Mouse (Mus musculus): ENCODE results near the gene Emx1.
A peak's percentile ranks its signal among the peaks of the same experiment; 100 is the strongest.
"Not testable (repeated sequence)": the region's sequence is repeated elsewhere in the genome, so short reads cannot be mapped to it uniquely, and the experiment has no call there.

The Emx1 gene

GRCm38 (mm10) chr6:85187340-85188211 is at the start of gene Emx1:
Emx1 (plus strand) TSS chr6:85187438.
- peak; percentile 55 for DNase-seq (ENCODE audit: low spot score)

GRCm38 (mm10) chr6:85139534-85139933 is 47.7 kb upstream of the Emx1 start:
- DNase-seq (ENCODE audit: low spot score), result no peak

DNA sequence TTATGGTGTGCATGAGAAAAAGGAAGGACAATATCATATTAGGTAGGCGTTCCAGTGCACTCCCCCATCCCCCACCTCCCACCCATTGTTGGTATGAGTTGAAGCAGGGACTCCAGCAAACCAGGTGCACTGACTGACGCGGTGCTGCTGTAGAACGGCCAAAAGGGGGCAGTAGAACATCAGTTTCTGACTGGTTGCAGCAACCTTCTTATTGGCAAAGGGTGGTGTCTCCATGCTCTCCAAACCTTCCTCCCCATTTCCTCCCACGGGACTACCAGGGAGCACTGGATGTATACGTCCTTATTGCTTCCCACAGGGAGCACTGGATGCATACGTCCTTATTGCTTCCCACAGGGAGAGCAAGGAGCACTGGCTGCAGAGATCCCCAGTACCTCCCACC is 46.2 kb upstream of the Emx1 start:
- DNase-seq (ENCODE audit: low spot score), result not testable (repeated sequence)

GRCm38 (mm10) chr6:85144466-85144865 is 42.8 kb upstream of the Emx1 start:
- no peak for DNase-seq (ENCODE audit: low spot score)

GRCm38 (mm10) chr6:85147636-85148035 is 39.6 kb upstream of the Emx1 start:
- no peak for DNase-seq (ENCODE audit: low spot score)

GRCm38 (mm10) chr6:85150386-85150785 is 36.9 kb upstream of the Emx1 start:
- DNase-seq (ENCODE audit: low spot score), result no peak

DNA sequence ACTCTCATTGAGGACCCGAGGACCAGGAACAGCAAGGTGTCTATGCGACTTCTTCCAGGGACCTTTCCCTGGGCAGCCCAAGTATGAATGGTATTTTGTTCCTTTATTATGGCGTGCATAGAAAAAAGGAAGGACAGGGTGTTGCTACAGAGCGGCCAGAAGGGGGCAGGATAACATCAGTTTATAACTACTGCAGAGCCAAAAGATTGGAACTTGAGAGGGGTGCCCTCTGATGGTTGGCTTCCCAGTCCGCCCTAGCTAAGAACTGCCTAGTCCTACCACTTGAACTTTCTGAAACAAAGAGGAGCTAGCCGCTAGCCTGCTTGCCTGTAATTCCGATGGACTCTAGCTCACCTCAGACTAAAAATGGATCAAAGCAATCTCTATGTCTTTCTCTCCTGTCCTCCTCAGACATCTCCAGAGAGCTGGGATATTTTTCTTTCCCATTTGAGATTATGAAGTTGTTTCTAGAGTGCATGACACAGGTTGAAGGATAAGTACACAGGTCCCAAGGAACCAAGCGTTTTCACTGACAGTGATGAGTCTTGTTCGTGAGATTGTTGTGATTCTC is 33.2 kb upstream of the Emx1 start:
- DNase-seq (ENCODE audit: low spot score), result peak; percentile 77

- no peak for DNase-seq (ENCODE audit: low spot score)
Measured at GRCm38 (mm10) chr6:85154861-85155528, 32.2 kb upstream of the Emx1 start.

DNA sequence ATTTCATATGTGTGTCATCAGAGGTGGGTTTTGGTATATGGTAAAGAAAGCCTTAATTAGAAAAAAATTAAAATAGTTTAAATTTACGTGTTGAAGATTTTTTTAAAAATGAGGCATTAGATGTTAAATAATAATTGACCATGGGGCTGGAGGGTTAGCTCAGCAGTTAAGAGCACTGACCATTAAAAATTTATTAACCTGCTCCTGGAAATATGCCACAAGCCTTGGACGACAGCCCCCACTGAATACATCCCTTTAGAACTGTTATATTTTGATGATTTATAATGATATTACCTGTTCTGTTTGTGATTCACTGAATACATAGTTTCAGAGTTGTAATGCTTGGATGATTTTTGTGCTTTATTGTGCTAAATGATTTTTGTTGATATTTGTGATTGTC is 30.7 kb upstream of the Emx1 start:
- not testable (repeated sequence) for DNase-seq (ENCODE audit: low spot score)

- not testable (repeated sequence) for DNase-seq (ENCODE audit: low spot score)
Measured at GRCm38 (mm10) chr6:85158040-85158804, 29.0 kb upstream of the Emx1 start.

GRCm38 (mm10) chr6:85159092-85159760 is 28.0 kb upstream of the Emx1 start:
- peak; percentile 49 for DNase-seq (ENCODE audit: low spot score)

GRCm38 (mm10) chr6:85160201-85160923 is 26.9 kb upstream of the Emx1 start:
- DNase-seq (ENCODE audit: low spot score), result peak; percentile 86

DNA sequence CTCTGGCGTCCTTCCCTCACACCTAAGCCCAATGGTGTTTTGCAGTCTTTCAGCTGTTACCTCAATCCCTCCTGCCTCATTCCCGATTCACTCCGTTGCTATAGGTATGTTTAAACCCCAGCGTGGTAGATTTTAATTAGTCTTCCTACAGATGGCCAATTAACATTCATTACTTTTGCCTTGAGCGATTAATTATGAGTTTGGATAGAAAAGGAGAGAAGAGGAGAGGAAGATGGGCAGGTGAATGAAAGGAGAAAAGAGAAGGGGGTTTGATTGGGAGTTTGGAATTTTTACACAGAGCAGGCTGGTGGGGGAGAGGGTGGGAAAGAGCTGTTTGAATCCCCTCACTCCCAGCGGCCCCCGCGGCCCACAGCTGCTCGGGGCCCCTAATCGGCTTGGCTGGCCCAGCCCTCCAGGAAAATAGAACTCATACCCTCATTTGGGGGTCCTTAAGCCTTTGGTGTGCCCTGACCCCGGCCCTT is 21.8 kb upstream of the Emx1 start:
- DNase-seq (ENCODE audit: low spot score), result no peak

GRCm38 (mm10) chr6:85179569-85179968 is 7.7 kb upstream of the Emx1 start:
- no peak for DNase-seq (ENCODE audit: low spot score)

- no peak for DNase-seq (ENCODE audit: low spot score)
Measured at GRCm38 (mm10) chr6:85180036-85180435, 7.2 kb upstream of the Emx1 start.

DNA sequence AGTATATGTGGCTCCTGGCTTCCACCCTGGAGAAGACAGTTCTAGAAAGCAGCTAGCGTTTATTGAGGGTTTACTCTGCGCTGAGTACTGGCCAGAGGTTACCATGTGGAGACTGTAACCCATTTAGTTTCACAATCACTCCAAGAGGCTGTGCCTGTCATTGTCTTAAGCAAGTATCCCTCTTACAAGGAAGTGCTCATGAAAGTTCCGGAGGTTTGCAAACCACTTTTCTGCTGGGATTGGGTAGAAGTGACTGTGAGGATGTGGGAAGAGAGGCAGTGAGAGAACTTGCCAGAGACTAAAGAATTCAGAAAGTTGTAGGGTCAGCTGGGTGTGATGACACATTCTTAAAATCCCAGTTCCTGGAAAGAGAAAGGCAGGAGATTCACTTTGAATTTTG is 3.3 kb upstream of the Emx1 start:
- no peak for DNase-seq (ENCODE audit: low spot score)

DNA sequence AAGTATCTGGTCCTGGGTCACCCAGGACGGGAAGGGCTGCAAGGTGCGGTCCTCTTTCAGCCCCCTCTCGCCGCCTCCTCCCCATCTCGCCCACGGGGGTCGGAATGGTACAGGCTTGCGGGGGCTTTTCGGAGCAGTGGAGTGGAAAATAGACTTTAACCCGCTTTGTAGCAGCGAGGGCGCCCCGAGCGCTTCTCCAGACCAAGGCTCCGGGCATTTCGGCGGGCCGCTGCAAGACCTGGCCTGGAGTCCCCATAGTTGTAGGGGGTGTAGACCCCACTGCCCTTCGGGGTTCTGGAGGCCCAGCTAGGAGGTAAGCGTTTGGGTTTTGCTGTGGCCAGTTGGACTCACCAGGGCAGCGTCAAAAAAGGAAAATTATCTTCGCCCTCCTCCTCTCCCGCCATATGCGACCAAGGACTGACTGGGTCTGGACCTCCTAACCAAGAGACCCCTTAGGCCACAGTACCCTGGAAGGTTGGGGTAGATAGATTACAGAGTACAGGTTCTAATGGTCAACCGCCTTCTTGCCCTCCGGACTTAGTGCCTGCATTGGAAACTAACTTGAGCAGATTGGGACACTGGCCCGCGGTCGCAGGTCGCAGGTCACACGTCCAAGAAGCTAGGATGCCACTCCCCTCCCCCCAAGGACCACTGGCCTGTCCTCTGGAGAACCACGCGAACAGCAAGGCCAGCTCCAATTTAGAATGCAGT is 1.1 kb upstream of the Emx1 start:
- DNase-seq (ENCODE audit: low spot score), result no peak

- no peak for DNase-seq (ENCODE audit: low spot score)
Measured at GRCm38 (mm10) chr6:85186744-85187059, 536 bp upstream of the Emx1 start.

DNA sequence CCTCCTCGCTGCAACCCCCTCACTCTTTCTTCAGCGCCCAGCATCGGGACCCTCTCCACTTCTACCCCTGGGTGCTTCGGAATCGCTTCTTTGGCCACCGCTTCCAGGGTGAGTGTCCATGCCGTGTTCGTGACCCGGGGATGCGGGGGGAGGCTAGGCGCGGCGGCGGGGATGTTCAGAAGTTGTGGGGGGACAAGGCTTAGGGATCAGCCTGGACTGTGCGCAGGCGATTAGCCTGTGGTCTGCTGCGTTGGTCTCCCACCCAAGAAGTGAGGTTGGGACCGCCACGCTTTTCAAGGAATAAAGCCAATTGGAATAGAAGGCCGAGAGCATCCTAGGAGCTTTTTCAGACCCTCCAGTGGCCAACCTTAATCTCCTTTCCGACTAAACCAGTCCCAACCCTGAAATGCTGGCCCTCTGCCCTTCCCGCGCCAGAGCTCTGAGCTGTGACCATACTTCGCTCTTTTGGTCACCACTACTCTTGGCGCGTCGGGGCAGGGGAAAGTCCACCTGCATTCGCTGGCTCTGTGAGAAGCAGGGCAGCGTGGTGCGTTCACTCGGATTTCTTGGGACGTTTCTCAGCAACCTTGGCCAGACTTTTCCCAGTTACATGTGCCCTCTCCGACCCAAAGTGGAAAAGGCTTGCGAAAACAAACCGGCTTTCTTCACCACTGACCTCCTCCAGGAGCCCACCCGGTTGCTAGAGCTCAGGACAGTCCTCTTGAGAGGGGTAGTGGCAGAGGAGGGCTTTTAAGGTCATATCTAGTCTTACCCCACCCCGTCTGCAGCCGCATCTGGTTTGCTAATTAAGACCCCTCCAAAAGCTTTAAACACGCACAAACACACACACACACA is 1.2 kb downstream of the Emx1 start:
- no peak for DNase-seq (ENCODE audit: low spot score)

All from layer of hippocampus, adult 11-12 months (tissue).